Mouse (Mus musculus) spleen, adult 2 months (tissue): ENCODE data around the gene Snd1. TPM values are rescaled to one million over a fixed set of nuclear protein-coding genes. Genes with fewer than 3 reads are reported as not detected.

ENCODE experiments used
- DNase-seq, 2 experiments: peaks; one replicate each; pipeline versions ENCODE4 v3.0.0 to v3.0.0-alpha.2; 2012 to 2021; ENCODE audit warnings: low spot score in 2 of 2, low read depth in 1 of 2
- H3K27ac ChIP-seq: fragments of 200-500 bp; 2 replicates; pipeline ENCODE4 v1.5.1; 2012; ENCODE audit warnings: low read length, inconsistent platforms; ENCODE audit not compliant: insufficient read depth
- H3K27me3 ChIP-seq: fragments of 200-500 bp; 2 replicates; pipeline ENCODE4 v1.6.1; 2012; ENCODE audit warnings: mild to moderate bottlenecking, moderate library complexity, low read length, inconsistent platforms; ENCODE audit not compliant: control insufficient read depth, insufficient read depth
- H3K36me3 ChIP-seq: fragments of 200-500 bp; 2 replicates; pipeline ENCODE4 v1.6.1; 2012; ENCODE audit warnings: mild to moderate bottlenecking, low read length, inconsistent platforms; ENCODE audit not compliant: control insufficient read depth, insufficient read depth
- H3K4me1 ChIP-seq: fragments of 200-500 bp; 2 replicates; pipeline ENCODE4 v1.6.1; 2011; ENCODE audit warnings: inconsistent platforms; ENCODE audit not compliant: control insufficient read depth, insufficient read depth, insufficient read length
- H3K4me3 ChIP-seq: fragments of 200-500 bp; 2 replicates; pipeline ENCODE4 v1.5.1; 2011; ENCODE audit warnings: mild to moderate bottlenecking, inconsistent platforms; ENCODE audit not compliant: insufficient read depth, insufficient read length; ENCODE audit errors: extremely low read depth
- CTCF ChIP-seq: fragments of 200-500 bp; IDR thresholded peaks from 2 replicates; pipeline ENCODE4 v1.5.1; 2011; ENCODE audit warnings: mild to moderate bottlenecking, inconsistent platforms; ENCODE audit not compliant: insufficient read depth, insufficient read length, insufficient replicate concordance; ENCODE audit errors: extremely low read depth
- POLR2A ChIP-seq: fragments of 200-500 bp; IDR thresholded peaks from 2 replicates; pipeline ENCODE4 v1.6.1; 2011; ENCODE audit warnings: low read depth, low read length, inconsistent platforms
- WGBS: fragments of 180-500 bp; shearing (Covaris S2); methylation state at CpG from one replicate; pipeline ENCODE4 v1.1.7; 2018; 5-methylcytosine and 5-hydroxymethylcytosine counted together
- polyA plus RNA-seq: library from polyadenylated mRNA; depleted of rRNA; stranded (reverse); fragments of >200 nt; gene quantifications from 2 replicates; pipeline ENCODE4 v1.2.3, GENCODE M21; 2012

Gene Snd1
- polyA plus RNA-seq, 1 experiment, result 55.0 TPM

DNA sequence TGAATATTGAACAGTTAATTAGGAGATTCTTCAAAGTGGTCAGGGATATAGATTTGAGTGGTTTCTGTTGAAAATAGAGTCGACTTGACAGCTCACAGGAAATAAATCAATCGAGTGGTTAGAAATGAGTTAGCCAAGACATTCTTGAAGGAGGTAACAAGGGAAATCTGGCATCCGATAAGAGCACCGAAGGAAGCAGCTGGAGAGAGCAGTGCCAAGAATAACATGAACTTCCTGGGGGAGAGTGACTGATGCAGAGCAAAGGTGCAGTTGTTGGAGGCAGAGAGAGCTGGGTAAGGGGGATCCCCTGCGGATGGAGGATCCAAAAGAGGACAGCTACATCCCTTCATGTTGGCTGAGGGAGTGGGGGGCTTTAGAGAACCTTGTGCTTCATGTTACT lies 22.9 kb downstream of the Snd1 start:
- no peak overlapping the region for H3K4me3 ChIP-seq
- H3K4me1 ChIP-seq, result no peaks in the 10 kb centered on the region

GRCm38 (mm10) chr6:28502576-28502975 lies 27.6 kb downstream of the Snd1 start:
- H3K4me3 ChIP-seq, result no peak overlapping the region
- TF ChIP-seq CTCF, result no peak
- TF ChIP-seq POLR2A, result no peak
- no peaks in the 10 kb centered on the region for H3K27me3 ChIP-seq
- no peaks in the 10 kb centered on the region for H3K36me3 ChIP-seq
- 95% methylated on average over 7 of the region's 7 CpGs for WGBS
- H3K27ac ChIP-seq, result no peak overlapping the region
- no peaks in the 10 kb centered on the region; the same call in 1 of the 2 replicates for H3K4me1 ChIP-seq
- no peak for DNase-seq

More for the DNA sequence above, 22.9 kb downstream of the Snd1 start:
- no peak for DNase-seq
- TF ChIP-seq POLR2A (no peak), CTCF (no peak)
- WGBS, result 15% methylated on average over 5 of the region's 5 CpGs
- Histone ChIP-seq H3K27me3 (no peaks in the 10 kb centered on the region), H3K36me3 (no peaks in the 10 kb centered on the region; the same call in 1 of the 2 replicates), H3K27ac (no peak overlapping the region)

GRCm38 (mm10) chr6:28503148-28503547 lies 28.2 kb downstream of the Snd1 start:
- H3K4me3 ChIP-seq, result no peak overlapping the region
- no peaks in the 10 kb centered on the region for H3K36me3 ChIP-seq
- H3K27ac ChIP-seq, result no peak overlapping the region
- no peak for TF ChIP-seq POLR2A
- TF ChIP-seq CTCF, result no peak
- H3K4me1 ChIP-seq, result no peaks in the 10 kb centered on the region; the same call in 1 of the 2 replicates
- no peak for DNase-seq
- 95% methylated on average over 4 of the region's 4 CpGs for WGBS
- no peaks in the 10 kb centered on the region for H3K27me3 ChIP-seq

DNA sequence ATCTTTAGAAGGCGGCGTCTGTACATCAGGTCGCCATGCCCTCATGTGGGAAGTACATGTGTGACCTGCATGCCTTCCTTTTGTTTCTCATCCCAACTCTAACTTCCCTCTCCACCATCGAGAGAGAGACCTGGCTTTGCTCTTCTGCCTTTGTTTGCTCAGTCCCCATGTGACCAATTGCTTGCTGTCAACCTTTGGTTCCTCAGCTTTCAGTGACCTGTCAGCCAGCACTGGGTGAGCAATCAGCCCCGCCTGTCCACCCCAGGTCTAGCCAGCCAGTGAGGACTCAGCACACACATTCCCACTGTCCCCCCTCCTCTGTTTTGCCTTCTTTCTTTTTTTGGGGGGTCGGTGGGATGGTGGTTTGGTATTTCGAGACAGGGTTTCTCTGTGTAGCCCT lies 29.7 kb downstream of the Snd1 start:
- H3K4me1 ChIP-seq, result no peaks in the 10 kb centered on the region; the same call in 1 of the 2 replicates
- H3K27ac ChIP-seq, result no peak overlapping the region
- no peak for DNase-seq
- TF ChIP-seq CTCF (no peak), POLR2A (no peak)
- H3K36me3 ChIP-seq, result no peaks in the 10 kb centered on the region
- no peak overlapping the region for H3K4me3 ChIP-seq
- 85% methylated on average over 7 of the region's 7 CpGs for WGBS
- H3K27me3 ChIP-seq, result no peaks in the 10 kb centered on the region

DNA sequence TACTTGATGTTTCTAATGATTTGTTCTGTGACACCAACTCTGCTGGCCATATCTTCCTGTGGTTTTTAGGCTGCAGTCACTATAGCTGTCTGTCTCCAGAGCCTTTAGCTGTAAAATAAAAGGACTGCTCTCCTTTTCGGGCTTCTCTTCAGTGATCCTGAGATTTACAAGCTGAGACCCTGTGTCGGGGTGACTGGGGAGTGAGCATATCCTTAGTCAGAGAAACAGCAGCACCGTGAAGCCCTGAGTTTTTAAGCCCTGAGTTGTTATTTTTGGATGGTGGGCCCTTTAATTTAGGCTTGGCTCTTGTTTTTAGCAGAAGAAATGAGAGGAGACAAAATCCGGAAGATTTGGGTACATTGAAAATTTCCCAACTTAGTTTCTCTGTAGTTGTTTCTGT lies 32.8 kb downstream of the Snd1 start:
- WGBS, result 80% methylated on average over 4 of the region's 4 CpGs
- H3K4me1 ChIP-seq, result no peaks in the 10 kb centered on the region; the same call in 1 of the 2 replicates
- no peak overlapping the region for H3K4me3 ChIP-seq
- no peak for TF ChIP-seq CTCF
- H3K27me3 ChIP-seq, result no peaks in the 10 kb centered on the region
- DNase-seq, result no peak
- peaks cover 1% of the 10 kb centered on the region; the same call in 1 of the 2 replicates for H3K36me3 ChIP-seq
- H3K27ac ChIP-seq, result no peak overlapping the region

GRCm38 (mm10) chr6:28514195-28514594 lies 39.3 kb downstream of the Snd1 start:
- no peaks in the 10 kb centered on the region for H3K27me3 ChIP-seq
- H3K27ac ChIP-seq, result no peak overlapping the region
- H3K4me3 ChIP-seq, result no peak overlapping the region
- H3K36me3 ChIP-seq, result peaks cover 13% of the 10 kb centered on the region
- H3K4me1 ChIP-seq, result no peaks in the 10 kb centered on the region
- TF ChIP-seq CTCF (no peak), POLR2A (no peak)
- no peak for DNase-seq
- 91% methylated on average over 3 of the region's 3 CpGs for WGBS

DNA sequence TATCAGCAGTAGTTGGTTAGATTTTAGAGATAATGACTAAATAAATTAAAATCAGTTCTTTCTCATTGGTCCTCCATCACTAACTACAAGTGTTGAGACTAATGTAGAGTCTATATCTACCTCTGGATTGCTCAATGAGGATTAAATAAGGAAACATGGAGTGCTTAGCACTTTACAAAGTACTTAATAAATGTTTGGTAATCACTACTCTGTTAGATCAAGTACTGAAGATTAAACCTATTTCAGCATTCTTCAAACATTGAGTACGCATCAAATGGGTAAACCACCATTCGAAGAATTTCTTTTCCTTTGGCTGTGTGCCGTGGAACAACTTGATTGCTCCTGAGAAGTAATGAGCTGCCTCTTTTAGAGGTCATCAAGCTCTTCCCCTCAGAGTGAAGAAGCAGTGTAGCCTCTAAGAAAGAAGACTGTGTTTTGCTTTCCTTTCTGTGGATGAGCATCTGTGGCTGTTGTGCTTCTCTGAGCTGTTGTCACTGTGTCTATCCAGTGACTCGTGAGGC lies 40.0 kb downstream of the Snd1 start:
- H3K27ac ChIP-seq, result no peak overlapping the region
- no peak overlapping the region for H3K4me3 ChIP-seq
- H3K36me3 ChIP-seq, result peaks cover 13% of the 10 kb centered on the region
- no peak for TF ChIP-seq CTCF
- TF ChIP-seq POLR2A, result no peak
- H3K27me3 ChIP-seq, result no peaks in the 10 kb centered on the region
- no peak for DNase-seq
- 93% methylated on average over 4 of the region's 4 CpGs for WGBS
- H3K4me1 ChIP-seq, result no peaks in the 10 kb centered on the region

GRCm38 (mm10) chr6:28516618-28517017 lies 41.7 kb downstream of the Snd1 start:
- no peak overlapping the region for H3K4me3 ChIP-seq
- no peaks in the 10 kb centered on the region for H3K4me1 ChIP-seq
- no peak for DNase-seq
- TF ChIP-seq CTCF (no peak), POLR2A (no peak)
- H3K27ac ChIP-seq, result no peak overlapping the region
- no peaks in the 10 kb centered on the region for H3K27me3 ChIP-seq
- peaks cover 16% of the 10 kb centered on the region for H3K36me3 ChIP-seq
- WGBS, result 91% methylated on average over 2 of the region's 2 CpGs
